Mouse (Mus musculus) CH12.LX (cell line): ENCODE results near the gene Synpo2.

Source experiments
- CHD1 ChIP-seq: IDR thresholded peaks from 2 replicates; pipeline ENCODE4 v1.6.1; 2012; ENCODE audit warnings: low read depth, low read length, improper control_type of control experiment, inconsistent platforms
- CTCF ChIP-seq, 2 experiments: IDR thresholded peaks in 1 of 2; conservative IDR thresholded peaks in 1 of 2; 2 replicates each; pipeline ENCODE4 v1.5.1; 2011 to 2012; ENCODE audit warnings: low read depth in 2 of 2, low read length in 2 of 2, improper control_type of control experiment in 1 of 2, inconsistent platforms in 1 of 2, mild to moderate bottlenecking in 1 of 2, moderate library complexity in 1 of 2
- EP300 ChIP-seq: IDR thresholded peaks from 2 replicates; pipeline ENCODE4 v1.6.1; 2011; ENCODE audit warnings: low read length, improper control_type of control experiment
- HCFC1 ChIP-seq: IDR thresholded peaks from 2 replicates; pipeline ENCODE4 v1.6.1; 2012; ENCODE audit warnings: low read depth, mild to moderate bottlenecking, inconsistent platforms, low read length, improper control_type of control experiment
- MAX ChIP-seq: IDR thresholded peaks from 2 replicates; pipeline ENCODE4 v1.6.1; 2011; ENCODE audit warnings: low read length, improper control_type of control experiment
- MYC ChIP-seq: IDR thresholded peaks from 2 replicates; pipeline ENCODE4 v1.6.1; 2011; ENCODE audit warnings: low read depth, mild to moderate bottlenecking, improper control_type of control experiment, low read length
- POLR2A ChIP-seq: IDR thresholded peaks from 2 replicates; pipeline ENCODE4 v1.6.1; 2011; ENCODE audit warnings: low read depth, mild to moderate bottlenecking, improper control_type of control experiment, low read length
- RAD21 ChIP-seq: IDR thresholded peaks from 2 replicates; pipeline ENCODE4 v1.6.1; 2011; ENCODE audit warnings: low read depth, mild to moderate bottlenecking, low read length, improper control_type of control experiment, moderate library complexity
- SIN3A ChIP-seq: IDR thresholded peaks from 2 replicates; pipeline ENCODE4 v1.6.1; 2012; ENCODE audit warnings: low read length, improper control_type of control experiment, inconsistent platforms
- USF2 ChIP-seq: conservative IDR thresholded peaks from 2 replicates; pipeline ENCODE4 v1.6.1; 2011; ENCODE audit warnings: low read depth, low read length, improper control_type of control experiment

GRCm38 (mm10) chr3:123163192-123163523, 72.8 kb downstream of the Synpo2 start:
- TF ChIP-seq POLR2A, result no peak
- no peak for TF ChIP-seq MYC
- TF ChIP-seq CHD1, result no peak
- no peak for TF ChIP-seq EP300
- no peak for TF ChIP-seq USF2
- no peak for TF ChIP-seq CTCF (conservative IDR thresholded peaks at IDR 0.05 in 1 of 2, IDR thresholded peaks at IDR 0.05 in 1 of 2; ENCODE audit: low read depth in 2 of 2, low read length in 2 of 2)
- no peak for TF ChIP-seq RAD21
- TF ChIP-seq HCFC1, result no peak
- TF ChIP-seq SIN3A, result no peak
- no peak for TF ChIP-seq MAX
